Mouse (Mus musculus): ENCODE data around the gene Camta1.

GRCm38 (mm10) chr4:150882632-150883031 is 979.0 kb downstream of the Camta1 start:
- TF ChIP-seq CTCF (IDR thresholded peaks at IDR 0.05; ENCODE audit: borderline replicate concordance, insufficient read depth, low read depth, low read length), result no peak
- no peak for TF ChIP-seq POLR2A (IDR thresholded peaks at IDR 0.05; ENCODE audit: borderline replicate concordance, insufficient read depth, low read length)
